Comparison of ENCODE assay signal across 8 mouse cellular contexts in the genomic region with DNA sequence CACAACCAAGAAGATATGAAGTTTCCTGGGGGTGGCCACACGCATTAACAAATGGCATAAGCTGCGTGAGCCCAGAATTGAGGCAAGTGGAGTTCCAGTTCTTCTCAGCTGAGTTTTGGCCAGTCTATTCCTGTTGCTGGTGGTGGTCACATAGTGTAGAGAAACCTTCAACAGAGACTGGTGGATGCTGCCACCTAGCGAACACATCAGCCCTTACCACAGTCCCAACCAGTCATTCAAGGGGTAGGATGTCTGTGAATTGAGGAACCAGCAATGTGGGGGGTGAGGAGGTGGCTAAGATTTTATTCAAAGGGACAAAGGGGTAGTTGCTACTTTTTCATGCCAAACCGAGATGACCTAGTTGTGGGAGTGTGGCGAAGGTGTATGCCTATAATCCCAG. TPM values are rescaled to one million over a fixed set of nuclear protein-coding genes. Genes with fewer than 3 reads are reported as not detected.
DNase-seq lines count a peak whose midpoint lies in the region; ATAC-seq and TF ChIP-seq lines count a peak whose summit lies in the region.

No protein-coding gene starts in this region.

- no peak for TF ChIP-seq POLR2A in cortical plate, adult 2 months (IDR thresholded peaks at IDR 0.05; ENCODE audit: extremely low read depth, insufficient read depth, low read length)

- no peaks in the 10 kb centered on the region for H3K27me3 ChIP-seq in intestine, embryonic 14.5 days (replicated peaks; ENCODE audit: control insufficient read depth, insufficient read depth, low read length)

- TF ChIP-seq CTCF in cortical plate, adult 2 months (IDR thresholded peaks at IDR 0.05; ENCODE audit: extremely low read depth, insufficient read depth, low read length), result peak; percentile 97

- H3K4me3 ChIP-seq in cortical plate, adult 2 months (ENCODE audit: insufficient read depth, low read length), result no peak overlapping the region
- H3K4me3 ChIP-seq in intestine, embryonic 14.5 days (ENCODE audit: low read depth, low read length), result no peak overlapping the region

- no peak overlapping the region for H3K4me2 ChIP-seq in intestine, embryonic 14.5 days (ENCODE audit: low read length)

- no peak overlapping the region for H3K9ac ChIP-seq in intestine, embryonic 14.5 days (ENCODE audit: low read length)

- H3K9me3 ChIP-seq in intestine, embryonic 14.5 days (ENCODE audit: control insufficient read depth, low read length), result no peaks in the 10 kb centered on the region

- 12% methylated on average over 5 of the region's 5 CpGs for WGBS in intestine, embryonic 14.5 days

- no peaks in the 10 kb centered on the region; the same call in none of the 2 replicates for H3K4me1 ChIP-seq in cortical plate, adult 2 months (ENCODE audit: control insufficient read depth, insufficient read depth, low read length)
- H3K4me1 ChIP-seq in intestine, embryonic 14.5 days (replicated peaks; ENCODE audit: control insufficient read depth, insufficient read depth, low read length), result 0 out of 2 replicates have a peak, but pooled peaks cover 3% of the 10 kb centered on the region

- peak; percentile 81 for ATAC-seq in intestine, embryonic 14.5 days (replicated peaks; ENCODE audit: low FRiP score, low TSS enrichment, low read depth)

- peaks cover 12% of the 10 kb centered on the region for H3K36me3 ChIP-seq in intestine, embryonic 14.5 days (ENCODE audit: control insufficient read depth, insufficient read depth, low read length)

- intact Hi-C loops in left cerebral cortex, postnatal 14 days (cut with DNase I), result loop anchor here (2.0 to 10.0 kb wide), 4 partner anchors 68 to 215 kb away; a partner anchor contains a TSS

- no peak overlapping the region for H3K27ac ChIP-seq in cortical plate, adult 2 months (ENCODE audit: insufficient read depth, low read length)
- H3K27ac ChIP-seq in intestine, embryonic 14.5 days (ENCODE audit: low read depth), result no peak overlapping the region

- DNase-seq in cerebellum, adult 11 months, result peak; percentile 30
- DNase-seq in cerebellum, adult 8-10 months, result no peak
- peak; percentile 35 for DNase-seq in gastrocnemius, postnatal 25 days
- DNase-seq in intestine, embryonic 14.5 days (ENCODE audit: low spot score), result peak; percentile 77
- DNase-seq in left cerebral cortex, postnatal 14 days (ENCODE audit: low spot score in 2 of 2), result peak; percentile 87 to 92
- DNase-seq in mesoderm, embryonic 11.5 days (ENCODE audit: low read depth, low spot score), result peak; percentile 71
- peak; percentile 43 for DNase-seq in spleen, adult 12 weeks (ENCODE audit: low spot score)

RNA-seq across cellular contexts. Expression of a gene that starts 22.4 kb away (rescaled TPM):
- 0.08 and 0.30 TPM in 2 replicates for polyA plus RNA-seq in cortical plate, adult 2 months (2012; rRNA removed)
- not detected for total RNA-seq in gastrocnemius, postnatal 25 days (2021)
- not detected in 2 replicates for polyA plus RNA-seq in intestine, embryonic 14.5 days (2014; fragmentation: Nextera tagmentation; extraction: Ambion mirVana)
- total RNA-seq in left cerebral cortex, postnatal 14 days (2021), result under 1 TPM; 0.40 to 0.59 TPM

RNA-seq across cellular contexts. Expression of a gene that starts 33.8 kb away (rescaled TPM):
- polyA plus RNA-seq in cortical plate, adult 2 months (2012; rRNA removed), result 29.1 and 35.1 TPM in 2 replicates
- 10 to 100 TPM; 17.0 to 18.3 TPM for total RNA-seq in gastrocnemius, postnatal 25 days (2021)
- polyA plus RNA-seq in intestine, embryonic 14.5 days (2014; fragmentation: Nextera tagmentation; extraction: Ambion mirVana), result 18.7 and 21.3 TPM in 2 replicates
- total RNA-seq in left cerebral cortex, postnatal 14 days (2021), result 10 to 100 TPM; 19.5 to 21.3 TPM

RNA-seq across cellular contexts. Expression of a gene that starts 35.3 kb away (rescaled TPM):
- polyA plus RNA-seq in cortical plate, adult 2 months (2012; rRNA removed), result 0.35 and 0.55 TPM in 2 replicates
- 100 to 1,000 TPM; 812 to 910 TPM for total RNA-seq in gastrocnemius, postnatal 25 days (2021)
- 0.58 and 0.63 TPM in 2 replicates for polyA plus RNA-seq in intestine, embryonic 14.5 days (2014; fragmentation: Nextera tagmentation; extraction: Ambion mirVana)
- total RNA-seq in left cerebral cortex, postnatal 14 days (2021), result 1 to 10 TPM in 1 of 2 experiments, under 1 TPM in 1; 0.99 to 1.2 TPM

RNA-seq across cellular contexts. Expression of a gene that starts 58.9 kb away (rescaled TPM):
- polyA plus RNA-seq in cortical plate, adult 2 months (2012; rRNA removed), result 2.1 TPM in 2 replicates
- not detected for total RNA-seq in gastrocnemius, postnatal 25 days (2021)
- polyA plus RNA-seq in intestine, embryonic 14.5 days (2014; fragmentation: Nextera tagmentation; extraction: Ambion mirVana), result 0.24 TPM in 1 of 2 replicates, not detected in the other
- total RNA-seq in left cerebral cortex, postnatal 14 days (2021), result 1 to 10 TPM in 1 of 2 experiments, under 1 TPM in 1; 0.97 to 1.1 TPM

Comparison
In these comparisons a context has a peak if more than half of its experiments do, and no peak if none do; other contexts are left out.
1. RNA of a gene that starts 35.3 kb away (total RNA-seq): 812 to 910 TPM in gastrocnemius, postnatal 25 days; 0.99 to 1.2 TPM in left cerebral cortex, postnatal 14 days; every median in the first group is over 100 times any median in the second.